Mouse (Mus musculus) limb, embryonic 14.5 days (tissue): ENCODE measurements around the gene Cdc37. TPM values are rescaled to one million over a fixed set of nuclear protein-coding genes. Genes with fewer than 3 reads are reported as not detected.

Experiments
- ATAC-seq: fragments of 200-750 bp; cut with Nextera tagmentation; 2 replicates; pipeline ENCODE4 v1.8.0; 2017; ENCODE audit warnings: low read depth, moderate number of reproducible peaks, moderate TSS enrichment; ENCODE audit not compliant: low FRiP score
- DNase-seq: peaks from one replicate; pipeline ENCODE4 v3.0.0-alpha.2; 2015; ENCODE audit warnings: low spot score
- H3K27ac ChIP-seq: fragments of 300-500 bp; sonication (generic); replicated peaks from 2 replicates; pipeline ENCODE4 v1.5.1; 2014; ENCODE audit warnings: low read depth, mild to moderate bottlenecking, low read length, moderate library complexity, mixed read lengths
- H3K27me3 ChIP-seq: fragments of 300-500 bp; sonication (generic); 2 replicates; pipeline ENCODE4 v1.6.1; 2014; ENCODE audit warnings: low read length, mixed read lengths; ENCODE audit not compliant: control insufficient read depth, insufficient read depth
- H3K36me3 ChIP-seq: fragments of 300-500 bp; sonication (generic); 2 replicates; pipeline ENCODE4 v1.6.1; 2014; ENCODE audit warnings: mild to moderate bottlenecking, low read length, moderate library complexity, mixed read lengths; ENCODE audit not compliant: control insufficient read depth, insufficient read depth
- H3K4me1 ChIP-seq: fragments of 300-500 bp; sonication (generic); 2 replicates; pipeline ENCODE4 v1.6.1; 2014; ENCODE audit warnings: antibody characterized with exemption, low read length, mixed read lengths; ENCODE audit not compliant: control insufficient read depth, insufficient read depth
- H3K4me2 ChIP-seq: fragments of 300-500 bp; sonication (generic); replicated peaks from 2 replicates; pipeline ENCODE4 v1.6.1; 2014; ENCODE audit warnings: low read depth, mild to moderate bottlenecking, low read length, moderate library complexity; ENCODE audit not compliant: severe bottlenecking
- H3K4me3 ChIP-seq: fragments of 300-500 bp; sonication (generic); replicated peaks from 2 replicates; pipeline ENCODE4 v1.5.1; 2014; ENCODE audit warnings: low read length
- H3K9ac ChIP-seq: fragments of 300-500 bp; sonication (generic); 2 replicates; pipeline ENCODE4 v1.6.1; 2014; ENCODE audit warnings: mild to moderate bottlenecking, low read depth, low read length, moderate library complexity; ENCODE audit not compliant: severe bottlenecking
- H3K9me3 ChIP-seq: fragments of 300-500 bp; sonication (generic); 2 replicates; pipeline ENCODE4 v1.6.1; 2016; ENCODE audit warnings: low read length; ENCODE audit not compliant: control insufficient read depth
- POLR2A ChIP-seq: fragments of 200-500 bp; IDR thresholded peaks from 2 replicates; pipeline ENCODE4 v1.8.0; 2012; ENCODE audit warnings: inconsistent platforms, mild to moderate bottlenecking, moderate library complexity, borderline replicate concordance; ENCODE audit not compliant: insufficient read depth, insufficient read length; ENCODE audit errors: extremely low read depth
- WGBS: fragments of 180-500 bp; shearing (Covaris S2); extraction: QIAGEN DNeasy Blood & Tissue Kit; methylation state at CpG from one replicate; pipeline ENCODE4 v1.1.7; 2014; 5-methylcytosine and 5-hydroxymethylcytosine counted together
- polyA plus RNA-seq, 2 experiments: library from polyadenylated mRNA; depleted of rRNA in 1 of 2; stranded (reverse) in 1 of 2; unstranded in 1 of 2; fragments of >200 nt; fragmentation: Nextera tagmentation in 1 of 2; extraction: Ambion mirVana in 1 of 2; gene quantifications; 2 replicates each; pipeline versions ENCODE4 v1.2.1 to v1.2.3; 2012 to 2014

Cdc37 gene
- polyA plus RNA-seq, 2 experiments = 257 to 292 TPM

- H3K9me3 ChIP-seq = no peaks in the 10 kb centered on the region
- DNase-seq = peak; percentile 92
Observed at GRCm38 (mm10) chr9:21161209-21161909, 11.6 kb upstream of the Cdc37 start.

DNA sequence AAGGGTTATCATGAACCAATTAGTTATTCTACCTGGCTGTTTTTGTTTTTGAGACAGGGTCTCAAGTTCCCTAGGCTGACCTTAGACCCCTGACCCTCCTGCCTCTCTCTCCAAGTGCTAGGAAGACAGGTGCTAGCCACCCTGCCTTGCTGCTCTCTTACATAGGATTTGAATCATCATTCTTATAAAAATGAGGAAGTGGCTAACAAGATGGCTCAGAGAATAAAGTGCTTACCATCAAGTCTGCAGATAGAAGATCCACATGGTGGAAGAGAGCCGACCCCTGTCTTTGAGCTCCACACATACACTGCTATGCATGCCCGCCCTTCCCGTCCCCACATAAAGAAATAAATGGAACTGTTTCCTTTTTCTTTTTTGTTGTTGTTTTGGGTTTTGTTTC is 5.0 kb upstream of the Cdc37 start:
- no peaks in the 10 kb centered on the region for H3K9me3 ChIP-seq
- H3K27ac ChIP-seq = no peak overlapping the region
- H3K4me1 ChIP-seq = peaks cover 5% of the 10 kb centered on the region; the same call in 1 of the 2 replicates
- 92% methylated on average over 3 of the region's 3 CpGs for WGBS
- no peak overlapping the region for H3K4me3 ChIP-seq
- H3K36me3 ChIP-seq = no peaks in the 10 kb centered on the region
- ATAC-seq (no peak), DNase-seq (no peak)
- H3K27me3 ChIP-seq = no peaks in the 10 kb centered on the region
- no peak for TF ChIP-seq POLR2A
- no peak overlapping the region for H3K4me2 ChIP-seq
- H3K9ac ChIP-seq = no peak overlapping the region

More at GRCm38 (mm10) chr9:21161209-21161909, 11.6 kb upstream of the Cdc37 start:
- H3K27me3 ChIP-seq = peaks cover 44% of the 10 kb centered on the region
- peak overlapping the region; percentile 54 for H3K4me3 ChIP-seq
- H3K4me2 ChIP-seq = peak overlapping the region; percentile 85
- WGBS = under 1% methylated on average over 52 of the region's 52 CpGs
- TF ChIP-seq POLR2A = 0 out of 2 replicates have a peak, but pooled peaks have one; percentile 23
- peak; percentile 73 for ATAC-seq
- no peak overlapping the region for H3K27ac ChIP-seq
- H3K4me1 ChIP-seq = peaks cover 14% of the 10 kb centered on the region
- peak overlapping the region; percentile 65 for H3K9ac ChIP-seq
- H3K36me3 ChIP-seq = no peaks in the 10 kb centered on the region

DNA sequence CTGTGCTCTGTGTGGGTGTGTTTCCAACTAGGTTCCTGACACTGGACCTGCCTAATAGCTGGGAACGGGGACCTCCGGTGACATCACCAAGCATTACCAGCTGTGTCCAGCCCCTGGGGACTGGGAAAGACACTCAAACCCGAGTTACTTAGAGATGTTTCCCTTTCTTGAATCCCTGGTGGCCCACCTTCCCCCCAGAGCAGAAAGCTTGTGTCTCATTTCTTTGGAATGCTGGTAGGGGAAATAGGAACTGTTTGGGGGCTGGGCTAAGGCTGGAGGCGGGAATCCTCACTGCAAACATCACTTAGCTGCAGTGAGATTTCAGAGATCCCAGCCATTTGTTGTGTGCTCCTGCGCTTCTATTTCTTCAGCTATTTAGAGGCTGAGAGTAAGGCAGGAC is 4.1 kb upstream of the Cdc37 start:
- peaks cover 8% of the 10 kb centered on the region for H3K4me1 ChIP-seq
- H3K4me2 ChIP-seq = peak overlapping the region; percentile 84
- H3K9ac ChIP-seq = peak overlapping the region; percentile 51
- peak overlapping the region; percentile 42 for H3K4me3 ChIP-seq
- ATAC-seq (no peak), DNase-seq (peak; percentile 38)
- WGBS = 5% methylated on average over 5 of the region's 5 CpGs
- H3K27me3 ChIP-seq = no peaks in the 10 kb centered on the region
- TF ChIP-seq POLR2A = no peak
- no peaks in the 10 kb centered on the region for H3K9me3 ChIP-seq
- H3K36me3 ChIP-seq = no peaks in the 10 kb centered on the region
- peak overlapping the region; percentile 50 for H3K27ac ChIP-seq

DNA sequence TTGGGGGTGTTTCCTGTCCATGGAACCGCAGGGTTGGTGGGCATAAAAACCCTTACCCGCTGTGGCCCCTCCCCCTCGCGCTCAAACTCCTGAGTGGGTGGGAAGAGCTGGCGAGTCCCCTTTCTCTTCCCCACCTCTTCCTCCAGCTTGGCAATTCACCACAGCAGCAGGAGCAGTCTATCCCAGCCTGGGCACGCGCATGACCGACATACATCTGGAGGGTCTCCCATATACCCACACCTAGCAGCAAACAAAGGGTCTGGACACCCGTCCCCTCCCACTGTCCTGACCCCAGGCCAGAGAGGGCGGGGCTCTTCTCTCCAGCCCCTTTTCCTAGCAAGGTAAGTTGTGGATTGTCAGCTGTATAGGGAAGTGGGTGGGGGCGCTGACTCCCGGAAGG is 3.5 kb upstream of the Cdc37 start:
- 5% methylated on average over 12 of the region's 12 CpGs for WGBS
- no peak for TF ChIP-seq POLR2A
- peaks cover 13% of the 10 kb centered on the region for H3K4me1 ChIP-seq
- H3K36me3 ChIP-seq = no peaks in the 10 kb centered on the region
- peak overlapping the region; percentile 84 for H3K4me2 ChIP-seq
- DNase-seq = no peak
- ATAC-seq = 0 out of 2 replicates have a peak, but pooled peaks have one; percentile 5
- H3K9me3 ChIP-seq = no peaks in the 10 kb centered on the region
- peak overlapping the region; percentile 50 for H3K27ac ChIP-seq
- peak overlapping the region; percentile 51 for H3K9ac ChIP-seq
- H3K4me3 ChIP-seq = peak overlapping the region; percentile 42
- no peaks in the 10 kb centered on the region for H3K27me3 ChIP-seq

GRCm38 (mm10) chr9:21152715-21153114 is 2.9 kb upstream of the Cdc37 start:
- H3K9me3 ChIP-seq = no peaks in the 10 kb centered on the region
- peak overlapping the region; percentile 42 for H3K4me3 ChIP-seq
- peak; percentile 23; the same call in 1 of the 2 replicates for ATAC-seq
- peak; percentile 53 for DNase-seq
- no peaks in the 10 kb centered on the region for H3K36me3 ChIP-seq
- H3K9ac ChIP-seq = peak overlapping the region; percentile 35; the same call in 1 of the 2 replicates
- no peak overlapping the region for H3K27ac ChIP-seq
- H3K4me2 ChIP-seq = peak overlapping the region; percentile 84
- WGBS = 2% methylated on average over 11 of the region's 11 CpGs
- peaks cover 16% of the 10 kb centered on the region for H3K4me1 ChIP-seq
- no peak for TF ChIP-seq POLR2A
- no peaks in the 10 kb centered on the region for H3K27me3 ChIP-seq
